Mouse (Mus musculus) embryonic facial prominence, embryonic 10.5 days (tissue): ENCODE data around the gene Veph1. TPM values are rescaled to one million over a fixed set of nuclear protein-coding genes. Genes with fewer than 3 reads are reported as not detected.

Source experiments
- DNase-seq: peaks from one replicate; pipeline ENCODE4 v3.0.0-alpha.2; 2017; ENCODE audit warnings: low spot score
- H3K27ac ChIP-seq: fragments of 300-500 bp; sonication (generic); replicated peaks from 2 replicates; pipeline ENCODE4 v1.5.1; 2016; ENCODE audit warnings: mild to moderate bottlenecking
- H3K27me3 ChIP-seq: fragments of 300-500 bp; sonication (generic); replicated peaks from 2 replicates; pipeline ENCODE4 v1.6.1; 2016; ENCODE audit warnings: low read depth, mild to moderate bottlenecking; ENCODE audit not compliant: poor library complexity, severe bottlenecking
- H3K36me3 ChIP-seq: fragments of 300-500 bp; sonication (generic); replicated peaks from 2 replicates; pipeline ENCODE4 v1.6.1; 2016; ENCODE audit warnings: mild to moderate bottlenecking, moderate library complexity
- H3K4me1 ChIP-seq: fragments of 300-500 bp; sonication (generic); 2 replicates; pipeline ENCODE4 v1.6.1; 2016
- H3K4me3 ChIP-seq: fragments of 300-500 bp; sonication (generic); 2 replicates; pipeline ENCODE4 v1.5.1; 2016; ENCODE audit warnings: mild to moderate bottlenecking, moderate library complexity
- H3K9me3 ChIP-seq: fragments of 300-500 bp; sonication (generic); 2 replicates; pipeline ENCODE4 v1.6.1; 2016; ENCODE audit warnings: mild to moderate bottlenecking
- WGBS: fragments of 180-500 bp; shearing (Covaris S2); methylation state at CpG from one replicate; pipeline ENCODE4 v1.1.7; 2016; 5-methylcytosine and 5-hydroxymethylcytosine counted together
- polyA plus RNA-seq: library from polyadenylated mRNA; unstranded; fragments of >200 nt; fragmentation: Nextera tagmentation; extraction: Ambion mirVana; gene quantifications from 2 replicates; pipeline ENCODE4 v1.2.1, GENCODE M21; 2016

Gene Veph1
- polyA plus RNA-seq, 1 experiment from 2014 or later: 3.0 TPM

- H3K36me3 ChIP-seq: no peaks in the 10 kb centered on the region
- H3K4me3 ChIP-seq: no peak overlapping the region
- WGBS: 66% methylated on average over 8 of the region's 8 CpGs
- peaks cover 13% of the 10 kb centered on the region; the same call in 1 of the 2 replicates for H3K27me3 ChIP-seq
- peak; percentile 9 for DNase-seq
- no peak overlapping the region for H3K27ac ChIP-seq
- H3K4me1 ChIP-seq: peaks cover 31% of the 10 kb centered on the region
- no peaks in the 10 kb centered on the region for H3K9me3 ChIP-seq
These were observed 80.9 kb downstream of the Veph1 start for GRCm38 (mm10) chr3:66215759-66216158.

- no peaks in the 10 kb centered on the region for H3K36me3 ChIP-seq
- no peak for DNase-seq
- H3K27ac ChIP-seq: no peak overlapping the region
- H3K4me1 ChIP-seq: peaks cover 10% of the 10 kb centered on the region
- H3K4me3 ChIP-seq: no peak overlapping the region
- 97% methylated on average over 1 of the region's 1 CpGs for WGBS
- H3K9me3 ChIP-seq: no peaks in the 10 kb centered on the region
- H3K27me3 ChIP-seq: 0 out of 2 replicates have a peak, but pooled peaks cover 2% of the 10 kb centered on the region
These were observed 83.1 kb downstream of the Veph1 start for GRCm38 (mm10) chr3:66213524-66213923.

- no peaks in the 10 kb centered on the region for H3K9me3 ChIP-seq
- no peak for DNase-seq
- no peak overlapping the region for H3K27ac ChIP-seq
- no peaks in the 10 kb centered on the region for H3K4me1 ChIP-seq
- no peaks in the 10 kb centered on the region for H3K36me3 ChIP-seq
- H3K27me3 ChIP-seq: no peaks in the 10 kb centered on the region
- 83% methylated on average over 4 of the region's 4 CpGs for WGBS
- no peak overlapping the region for H3K4me3 ChIP-seq
These were observed 87.6 kb downstream of the Veph1 start for GRCm38 (mm10) chr3:66208836-66209573.

- H3K4me3 ChIP-seq: no peak overlapping the region
- H3K27ac ChIP-seq: no peak overlapping the region
- no peaks in the 10 kb centered on the region for H3K4me1 ChIP-seq
- 78% methylated on average over 3 of the region's 3 CpGs for WGBS
- no peak for DNase-seq
- H3K27me3 ChIP-seq: no peaks in the 10 kb centered on the region
- no peaks in the 10 kb centered on the region for H3K36me3 ChIP-seq
- H3K9me3 ChIP-seq: no peaks in the 10 kb centered on the region
These were observed 102.6 kb downstream of the Veph1 start for GRCm38 (mm10) chr3:66193910-66194562.

- H3K4me1 ChIP-seq: no peaks in the 10 kb centered on the region
- WGBS: 73% methylated on average over 2 of the region's 2 CpGs
- no peak for DNase-seq
These were observed 117.0 kb downstream of the Veph1 start for GRCm38 (mm10) chr3:66179647-66180046.

DNA sequence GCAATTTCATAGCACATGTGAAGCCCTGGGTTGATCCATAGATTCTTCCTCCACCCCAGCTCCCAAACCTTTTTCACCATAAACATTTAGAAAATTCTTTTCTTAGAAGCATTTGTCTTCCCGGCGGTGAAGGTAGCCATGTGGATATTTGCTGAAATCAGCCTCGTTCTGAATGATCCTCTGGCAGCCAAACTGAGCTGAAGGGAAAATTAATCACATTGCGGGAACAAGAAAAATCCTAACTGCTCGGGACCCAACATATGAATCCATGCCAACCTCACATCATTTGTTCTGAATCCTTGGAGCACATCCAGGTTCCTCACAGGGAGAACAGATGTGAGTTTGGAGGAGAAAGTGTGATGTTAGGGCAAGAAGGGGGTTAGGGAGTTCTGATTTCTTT lies 123.7 kb downstream of the Veph1 start:
- 87% methylated on average over 5 of the region's 5 CpGs for WGBS
- H3K36me3 ChIP-seq: no peaks in the 10 kb centered on the region
- H3K4me3 ChIP-seq: no peak overlapping the region
- no peak overlapping the region for H3K27ac ChIP-seq
- H3K9me3 ChIP-seq: no peaks in the 10 kb centered on the region
- H3K27me3 ChIP-seq: no peaks in the 10 kb centered on the region
- peaks cover 9% of the 10 kb centered on the region for H3K4me1 ChIP-seq
- no peak for DNase-seq

More at GRCm38 (mm10) chr3:66179647-66180046, 117.0 kb downstream of the Veph1 start:
- no peaks in the 10 kb centered on the region for H3K27me3 ChIP-seq
- H3K27ac ChIP-seq: no peak overlapping the region
- H3K9me3 ChIP-seq: no peaks in the 10 kb centered on the region
- H3K36me3 ChIP-seq: no peaks in the 10 kb centered on the region
- no peak overlapping the region for H3K4me3 ChIP-seq

DNA sequence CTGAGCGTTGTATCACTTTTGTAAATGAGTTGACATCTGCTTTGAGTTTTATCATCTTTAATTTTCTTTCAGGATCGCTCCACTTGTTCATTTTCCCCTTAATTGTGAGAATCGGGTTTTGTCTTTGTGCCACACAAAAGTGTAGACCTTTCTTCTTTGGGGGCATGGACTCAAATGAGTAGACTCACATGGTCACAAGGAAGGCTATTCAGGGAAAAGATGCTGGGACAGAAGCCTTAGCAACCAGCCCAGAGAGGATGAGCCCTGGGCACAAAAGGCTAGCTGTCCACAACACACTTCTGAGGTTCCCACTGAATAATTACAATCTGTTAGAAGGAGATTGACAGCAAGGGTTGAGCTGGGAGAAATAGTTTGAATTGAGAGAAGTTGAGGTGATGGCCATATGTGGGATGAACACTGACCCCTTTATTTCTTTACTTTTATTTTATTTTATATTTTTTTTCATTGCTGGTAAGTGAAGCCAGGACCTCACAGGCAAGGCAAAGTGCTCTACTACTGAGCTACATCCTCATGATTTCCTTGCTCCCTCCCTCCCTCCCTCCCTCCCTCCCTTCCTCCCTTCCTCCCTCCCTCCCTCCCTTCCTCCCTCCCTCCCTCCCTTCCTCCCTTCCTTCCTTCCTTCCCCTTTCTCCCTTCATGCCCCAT lies 126.6 kb downstream of the Veph1 start:
- peaks cover 26% of the 10 kb centered on the region for H3K4me1 ChIP-seq
- no peaks in the 10 kb centered on the region for H3K27me3 ChIP-seq
- WGBS: 51% methylated on average over 3 of the region's 3 CpGs
- H3K4me3 ChIP-seq: no peak overlapping the region
- no peak for DNase-seq
- no peaks in the 10 kb centered on the region for H3K36me3 ChIP-seq
- peak overlapping the region; percentile 51; the same call in 1 of the 2 replicates for H3K27ac ChIP-seq
- H3K9me3 ChIP-seq: no peaks in the 10 kb centered on the region

GRCm38 (mm10) chr3:66166606-66167290 lies 129.9 kb downstream of the Veph1 start:
- Histone ChIP-seq H3K27me3 (no peaks in the 10 kb centered on the region), H3K27ac (peak overlapping the region; percentile 83), H3K4me1 (peaks cover 33% of the 10 kb centered on the region), H3K9me3 (no peaks in the 10 kb centered on the region), H3K36me3 (no peaks in the 10 kb centered on the region), H3K4me3 (0 out of 2 replicates have a peak overlapping the region, but pooled peaks have one; percentile 14)
- 40% methylated on average over 6 of the region's 6 CpGs for WGBS
- DNase-seq: peak; percentile 57

DNA sequence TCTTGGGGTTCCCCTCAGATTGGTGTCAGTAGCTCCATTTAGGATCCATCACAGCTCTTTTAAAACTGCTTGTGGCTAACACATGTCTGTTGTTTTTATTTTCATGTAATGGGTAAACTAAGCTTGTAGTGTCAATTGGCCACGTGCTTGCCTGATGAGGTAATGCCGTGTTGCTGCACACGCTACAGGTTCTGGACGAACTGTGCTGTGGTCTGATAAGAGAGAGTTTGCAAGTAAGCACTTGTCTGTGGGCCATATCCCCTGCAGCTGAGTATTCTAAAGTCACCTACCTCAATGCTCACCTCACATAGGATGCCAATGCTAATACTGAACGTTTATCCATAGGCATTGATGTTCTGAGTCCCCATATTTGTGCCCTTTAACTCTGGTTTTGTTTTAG lies 131.6 kb downstream of the Veph1 start:
- no peaks in the 10 kb centered on the region for H3K27me3 ChIP-seq
- 0 out of 2 replicates have a peak overlapping the region, but pooled peaks have one; percentile 1 for H3K27ac ChIP-seq
- H3K9me3 ChIP-seq: no peaks in the 10 kb centered on the region
- H3K36me3 ChIP-seq: no peaks in the 10 kb centered on the region
- no peak for DNase-seq
- 91% methylated on average over 5 of the region's 5 CpGs for WGBS
- peaks cover 33% of the 10 kb centered on the region for H3K4me1 ChIP-seq
- H3K4me3 ChIP-seq: no peak overlapping the region

- H3K9me3 ChIP-seq: no peaks in the 10 kb centered on the region
- 74% methylated on average over 3 of the region's 3 CpGs for WGBS
- 0 out of 2 replicates have a peak overlapping the region, but pooled peaks have one; percentile 30 for H3K27ac ChIP-seq
- H3K27me3 ChIP-seq: no peaks in the 10 kb centered on the region
- H3K4me1 ChIP-seq: peaks cover 28% of the 10 kb centered on the region
- no peak for DNase-seq
- no peak overlapping the region for H3K4me3 ChIP-seq
- H3K36me3 ChIP-seq: no peaks in the 10 kb centered on the region
These were observed 132.1 kb downstream of the Veph1 start for GRCm38 (mm10) chr3:66164585-66164984.

DNA sequence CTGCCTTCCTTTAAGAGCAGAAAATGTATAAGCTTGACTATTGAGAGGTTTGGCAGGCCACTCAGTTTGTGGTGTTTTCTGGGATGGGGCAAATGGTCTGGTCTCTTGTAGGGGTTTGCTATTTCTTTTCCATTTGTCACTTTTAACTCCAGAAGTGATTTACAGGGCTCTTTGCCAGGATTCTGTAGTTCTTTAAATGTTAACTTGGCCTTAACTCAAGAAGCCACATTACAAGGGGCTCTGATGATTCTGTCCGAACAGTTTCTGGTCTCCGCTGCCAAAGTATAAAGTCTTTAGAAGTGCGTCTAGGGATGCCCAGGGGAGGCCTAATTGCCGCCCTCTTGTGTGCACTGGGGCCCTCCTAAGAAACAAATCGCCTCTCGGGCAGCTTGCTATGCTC lies 134.0 kb downstream of the Veph1 start:
- Histone ChIP-seq H3K4me3 (no peak overlapping the region), H3K9me3 (no peaks in the 10 kb centered on the region), H3K4me1 (peaks cover 21% of the 10 kb centered on the region), H3K27me3 (no peaks in the 10 kb centered on the region), H3K27ac (no peak overlapping the region; the same call in 1 of the 2 replicates), H3K36me3 (no peaks in the 10 kb centered on the region)
- 80% methylated on average over 6 of the region's 6 CpGs for WGBS
- DNase-seq: no peak

DNA sequence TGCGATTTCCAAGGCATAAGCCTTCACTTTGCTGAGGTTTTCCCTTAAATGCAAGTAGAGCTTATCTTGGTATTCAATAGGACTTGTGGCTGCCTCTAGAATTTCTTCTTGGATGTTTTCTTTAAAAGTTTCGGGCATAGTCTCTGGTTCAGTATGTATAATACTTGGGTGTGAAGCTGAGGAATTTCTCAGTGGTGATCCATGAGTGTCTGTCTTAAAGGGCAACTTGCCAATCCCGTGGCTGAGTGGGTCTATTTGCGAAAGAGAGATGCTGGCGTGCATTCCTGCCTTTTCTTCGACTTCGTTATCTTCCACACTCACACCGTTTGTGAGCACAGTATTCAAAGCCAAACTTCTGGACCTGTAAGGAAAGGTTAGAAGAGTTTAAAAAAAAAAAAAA lies 138.7 kb downstream of the Veph1 start:
- no peak for DNase-seq
- Histone ChIP-seq H3K27ac (no peak overlapping the region), H3K4me1 (peaks cover 3% of the 10 kb centered on the region; the same call in 1 of the 2 replicates), H3K36me3 (no peaks in the 10 kb centered on the region), H3K4me3 (no peak overlapping the region), H3K9me3 (no peaks in the 10 kb centered on the region), H3K27me3 (no peaks in the 10 kb centered on the region)
- WGBS: 88% methylated on average over 8 of the region's 8 CpGs
